Mouse (Mus musculus) stomach, embryonic 16.5 days (tissue): ENCODE measurements around the gene Noa1. TPM values are rescaled to one million over a fixed set of nuclear protein-coding genes. Genes with fewer than 3 reads are reported as not detected.
A peak's percentile ranks its signal among the peaks of the same experiment; 100 is the strongest.

Experiments used
- ATAC-seq: fragments of 200-750 bp; cut with Nextera tagmentation; 2 replicates; pipeline ENCODE4 v1.8.0; 2017; ENCODE audit warnings: moderate number of reproducible peaks, moderate TSS enrichment; ENCODE audit not compliant: insufficient read depth, low FRiP score
- H3K27ac ChIP-seq: fragments of 300-500 bp; sonication (generic); 2 replicates; pipeline ENCODE4 v1.5.1; 2014; ENCODE audit warnings: low read length
- H3K27me3 ChIP-seq: fragments of 300-500 bp; sonication (generic); 2 replicates; pipeline ENCODE4 v1.6.1; 2014; ENCODE audit warnings: low read length, control low read depth, mixed read lengths; ENCODE audit not compliant: control insufficient read depth, insufficient read depth
- H3K36me3 ChIP-seq: fragments of 300-500 bp; sonication (generic); 2 replicates; pipeline ENCODE4 v1.6.1; 2014; ENCODE audit warnings: low read length; ENCODE audit not compliant: control insufficient read depth, insufficient read depth
- H3K4me1 ChIP-seq: fragments of 300-500 bp; sonication (generic); 2 replicates; pipeline ENCODE4 v1.6.1; 2014; ENCODE audit warnings: low read length, control low read depth, mixed read lengths; ENCODE audit not compliant: control insufficient read depth, insufficient read depth
- H3K4me2 ChIP-seq: fragments of 300-500 bp; sonication (generic); 2 replicates; pipeline ENCODE4 v1.6.1; 2014; ENCODE audit warnings: low read depth, low read length, mixed read lengths
- H3K4me3 ChIP-seq: fragments of 300-500 bp; sonication (generic); replicated peaks from 2 replicates; pipeline ENCODE4 v1.5.1; 2014; ENCODE audit warnings: mild to moderate bottlenecking, low read length
- H3K9ac ChIP-seq: fragments of 300-500 bp; sonication (generic); 2 replicates; pipeline ENCODE4 v1.6.1; 2014; ENCODE audit warnings: low read length
- H3K9me3 ChIP-seq: fragments of 300-500 bp; sonication (generic); replicated peaks from 2 replicates; pipeline ENCODE4 v1.6.1; 2016; ENCODE audit warnings: low read length, control low read depth; ENCODE audit not compliant: control insufficient read depth
- WGBS: fragments of 180-500 bp; shearing (Covaris S2); extraction: QIAGEN DNeasy Blood & Tissue Kit; methylation state at CpG from one replicate; pipeline ENCODE4 v1.1.7; 2014; 5-methylcytosine and 5-hydroxymethylcytosine counted together
- polyA plus RNA-seq: library from polyadenylated mRNA; unstranded; fragments of >200 nt; fragmentation: Nextera tagmentation; extraction: Ambion mirVana; gene quantifications from 2 replicates; pipeline ENCODE4 v1.2.1, GENCODE M21; 2015

Gene Noa1
- polyA plus RNA-seq, 1 experiment from 2014 or later, result 23.2 TPM

DNA sequence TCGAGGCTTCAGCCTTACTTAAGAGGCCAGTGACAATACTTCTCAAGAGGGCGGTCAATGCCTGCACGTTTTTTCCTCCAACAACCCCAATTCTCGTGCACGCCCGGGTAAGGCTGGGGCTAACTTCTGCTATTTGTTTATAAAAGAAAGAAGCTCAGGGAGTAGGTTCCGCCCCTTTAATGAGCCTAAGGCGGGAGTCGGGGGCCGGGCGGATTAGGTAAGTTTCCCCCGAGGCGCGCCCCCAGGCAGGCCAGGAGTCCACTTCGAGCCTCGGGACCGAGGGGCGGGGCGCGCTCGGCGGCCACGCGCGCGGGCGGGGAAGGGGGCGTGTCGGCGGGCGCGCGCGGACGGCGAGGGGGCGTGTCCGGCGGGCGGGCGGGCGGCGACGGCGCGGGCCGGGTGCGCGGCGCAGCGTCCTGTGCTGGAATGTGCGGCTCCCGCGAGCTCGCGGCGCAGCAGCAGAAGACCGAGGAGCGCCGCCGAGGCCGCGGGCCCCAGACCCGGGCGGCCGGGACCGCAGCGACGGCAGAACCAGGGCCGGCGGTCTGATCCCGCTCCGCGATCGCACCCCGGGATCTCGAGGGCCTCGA lies 44.7 kb downstream of the Noa1 start, which contains the start of gene Rest:
Gene Rest (plus strand): TSS at position 411 of the 590 bp plus-strand sequence.
- H3K36me3 ChIP-seq, result peaks cover 13% of the 10 kb centered on the region
- H3K4me3 ChIP-seq, result peak within 1 kb of the TSS; percentile 84
- WGBS, result under 1% methylated on average over 54 of the region's 78 CpGs
- peak within 1 kb of the TSS; percentile 72 for H3K4me2 ChIP-seq
- no peaks in the 10 kb centered on the region for H3K27me3 ChIP-seq
- ATAC-seq, result peak; percentile 90
- peak within 1 kb of the TSS; percentile 96 for H3K27ac ChIP-seq
- H3K9me3 ChIP-seq, result no peaks in the 10 kb centered on the region
- peak within 1 kb of the TSS; percentile 95 for H3K9ac ChIP-seq
- peaks cover 7% of the 10 kb centered on the region; the same call in 1 of the 2 replicates for H3K4me1 ChIP-seq

GRCm38 (mm10) chr5:77262105-77262504 lies 47.8 kb downstream of the Noa1 start:
- 82% methylated on average over 5 of the region's 5 CpGs for WGBS
- Histone ChIP-seq H3K9ac (no peak overlapping the region), H3K4me3 (no peak overlapping the region), H3K36me3 (no peaks in the 10 kb centered on the region), H3K4me1 (no peaks in the 10 kb centered on the region), H3K27ac (no peak overlapping the region), H3K27me3 (no peaks in the 10 kb centered on the region), H3K4me2 (no peak overlapping the region), H3K9me3 (no peaks in the 10 kb centered on the region)
- no peak for ATAC-seq

DNA sequence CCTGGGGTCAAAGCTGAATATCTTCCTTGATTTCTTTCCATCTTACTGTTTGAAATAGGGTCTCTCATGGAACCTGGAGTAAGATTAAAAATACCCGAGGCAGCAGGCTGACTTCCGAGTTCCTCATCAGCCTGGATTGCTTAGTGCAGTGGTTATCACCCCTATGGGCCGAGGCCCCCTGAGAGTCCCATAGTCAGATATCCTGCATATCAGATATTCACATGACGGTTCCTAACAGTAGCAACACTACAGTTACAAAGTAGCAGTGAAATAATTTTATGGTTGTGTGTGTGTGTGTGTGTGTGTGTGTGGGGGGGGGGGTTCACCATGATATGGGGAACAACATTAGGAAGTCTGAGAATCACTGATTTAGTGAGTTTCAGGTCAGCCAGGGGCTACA lies 48.7 kb downstream of the Noa1 start:
- no peaks in the 10 kb centered on the region for H3K27me3 ChIP-seq
- no peak overlapping the region for H3K4me3 ChIP-seq
- H3K9ac ChIP-seq, result no peak overlapping the region
- H3K4me1 ChIP-seq, result no peaks in the 10 kb centered on the region
- H3K27ac ChIP-seq, result no peak overlapping the region
- H3K36me3 ChIP-seq, result no peaks in the 10 kb centered on the region
- no peak for ATAC-seq
- H3K4me2 ChIP-seq, result no peak overlapping the region
- no peaks in the 10 kb centered on the region for H3K9me3 ChIP-seq
- 88% methylated on average over 4 of the region's 4 CpGs for WGBS

- WGBS, result 52% methylated on average over 6 of the region's 6 CpGs
- no peaks in the 10 kb centered on the region for H3K27me3 ChIP-seq
- H3K4me2 ChIP-seq, result no peak overlapping the region
- H3K4me1 ChIP-seq, result no peaks in the 10 kb centered on the region
- no peak overlapping the region for H3K4me3 ChIP-seq
- H3K9me3 ChIP-seq, result no peaks in the 10 kb centered on the region
- H3K36me3 ChIP-seq, result no peaks in the 10 kb centered on the region
- no peak overlapping the region for H3K9ac ChIP-seq
- no peak overlapping the region for H3K27ac ChIP-seq
- no peak for ATAC-seq
These were observed 49.7 kb downstream of the Noa1 start for GRCm38 (mm10) chr5:77260141-77260540.

GRCm38 (mm10) chr5:77259315-77259714 lies 50.6 kb downstream of the Noa1 start:
- H3K4me3 ChIP-seq, result no peak overlapping the region
- H3K9me3 ChIP-seq, result no peaks in the 10 kb centered on the region
- no peak overlapping the region for H3K4me2 ChIP-seq
- no peak for ATAC-seq
- no peaks in the 10 kb centered on the region for H3K27me3 ChIP-seq
- H3K9ac ChIP-seq, result no peak overlapping the region
- no peaks in the 10 kb centered on the region for H3K36me3 ChIP-seq
- no peaks in the 10 kb centered on the region for H3K4me1 ChIP-seq
- no peak overlapping the region for H3K27ac ChIP-seq

DNA sequence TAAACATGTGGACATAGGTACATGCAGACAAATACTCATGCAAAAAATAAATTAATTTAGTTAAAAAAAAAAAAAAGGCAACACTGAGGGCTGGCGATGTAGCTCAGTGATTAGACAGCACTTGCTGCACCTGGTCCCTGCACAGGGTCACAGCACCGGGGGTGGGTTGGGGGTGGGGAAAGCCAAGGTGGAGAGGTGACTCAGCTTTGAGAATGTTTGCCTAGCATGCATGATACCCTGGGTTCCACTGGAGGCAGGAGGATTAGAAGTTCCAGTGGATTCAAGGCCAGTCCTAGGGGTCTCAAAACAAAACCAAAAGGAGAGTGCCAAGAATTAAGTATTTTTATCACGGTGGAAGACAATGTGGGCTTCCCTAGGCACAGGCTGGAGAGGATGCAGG lies 52.3 kb downstream of the Noa1 start:
- H3K27ac ChIP-seq, result no peak overlapping the region

GRCm38 (mm10) chr5:77254402-77254801 lies 55.5 kb downstream of the Noa1 start:
- H3K9ac ChIP-seq, result no peak overlapping the region
- ATAC-seq, result no peak
- H3K27me3 ChIP-seq, result no peaks in the 10 kb centered on the region
- H3K4me1 ChIP-seq, result no peaks in the 10 kb centered on the region
- H3K4me2 ChIP-seq, result no peak overlapping the region
- H3K36me3 ChIP-seq, result no peaks in the 10 kb centered on the region
- H3K4me3 ChIP-seq, result no peak overlapping the region
- no peak overlapping the region for H3K27ac ChIP-seq
- no peaks in the 10 kb centered on the region for H3K9me3 ChIP-seq
- 57% methylated on average over 3 of the region's 3 CpGs for WGBS

More for the DNA sequence above, 52.3 kb downstream of the Noa1 start:
- no peaks in the 10 kb centered on the region for H3K4me1 ChIP-seq
- no peak for ATAC-seq
- no peak overlapping the region for H3K4me2 ChIP-seq
- no peaks in the 10 kb centered on the region for H3K9me3 ChIP-seq
- H3K36me3 ChIP-seq, result no peaks in the 10 kb centered on the region
- WGBS, result 65% methylated on average over 3 of the region's 3 CpGs
- H3K27me3 ChIP-seq, result no peaks in the 10 kb centered on the region
- H3K4me3 ChIP-seq, result no peak overlapping the region
- H3K9ac ChIP-seq, result no peak overlapping the region

GRCm38 (mm10) chr5:77253154-77253553 lies 56.7 kb downstream of the Noa1 start:
- Histone ChIP-seq H3K36me3 (no peaks in the 10 kb centered on the region), H3K4me1 (no peaks in the 10 kb centered on the region), H3K9ac (no peak overlapping the region), H3K4me3 (no peak overlapping the region), H3K9me3 (no peaks in the 10 kb centered on the region), H3K4me2 (no peak overlapping the region), H3K27me3 (no peaks in the 10 kb centered on the region), H3K27ac (no peak overlapping the region)
- ATAC-seq, result no peak
- WGBS, result 65% methylated on average over 1 of the region's 1 CpGs

DNA sequence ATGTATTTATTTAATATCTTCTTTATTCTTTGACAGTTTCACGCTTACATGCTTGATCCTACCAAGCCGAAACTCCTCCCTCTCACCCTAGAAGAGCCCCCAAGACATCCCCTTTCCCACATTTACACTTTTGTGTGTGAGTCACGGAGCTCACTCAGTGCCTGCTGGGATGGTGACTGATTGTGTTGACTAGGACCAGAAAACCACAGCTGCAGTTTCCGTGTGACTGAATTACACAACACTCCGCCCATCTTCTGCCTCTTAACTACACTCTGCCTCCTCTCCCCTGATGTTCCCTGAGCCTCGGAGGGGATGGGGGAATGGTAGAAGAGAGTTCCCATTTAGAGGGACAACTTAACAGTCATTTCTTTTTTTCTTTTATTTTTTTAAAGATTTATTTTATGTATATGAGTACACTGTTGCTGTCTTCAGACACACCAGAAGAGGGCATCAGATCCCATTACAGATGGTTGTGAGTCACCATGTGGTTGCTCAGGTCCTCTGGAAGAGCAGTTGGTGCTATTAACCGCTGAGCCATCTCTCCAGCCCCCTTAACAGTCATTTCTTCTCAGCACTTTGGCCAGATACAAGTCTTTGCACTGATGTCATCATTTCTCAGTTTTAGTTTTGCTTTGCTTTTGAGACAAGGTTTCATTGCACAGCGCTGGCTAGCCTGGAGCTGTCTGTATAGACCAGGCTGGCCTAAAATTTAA lies 57.6 kb downstream of the Noa1 start:
- H3K9ac ChIP-seq, result no peak overlapping the region
- WGBS, result 59% methylated on average over 8 of the region's 8 CpGs
- no peak for ATAC-seq
- H3K4me2 ChIP-seq, result no peak overlapping the region
- no peaks in the 10 kb centered on the region for H3K9me3 ChIP-seq
- H3K4me1 ChIP-seq, result no peaks in the 10 kb centered on the region
- H3K27me3 ChIP-seq, result no peaks in the 10 kb centered on the region
- no peak overlapping the region for H3K27ac ChIP-seq
- no peaks in the 10 kb centered on the region for H3K36me3 ChIP-seq
- H3K4me3 ChIP-seq, result no peak overlapping the region
